Mouse (Mus musculus): ENCODE measurements around the gene Ung.

Gene Ung

DNA sequence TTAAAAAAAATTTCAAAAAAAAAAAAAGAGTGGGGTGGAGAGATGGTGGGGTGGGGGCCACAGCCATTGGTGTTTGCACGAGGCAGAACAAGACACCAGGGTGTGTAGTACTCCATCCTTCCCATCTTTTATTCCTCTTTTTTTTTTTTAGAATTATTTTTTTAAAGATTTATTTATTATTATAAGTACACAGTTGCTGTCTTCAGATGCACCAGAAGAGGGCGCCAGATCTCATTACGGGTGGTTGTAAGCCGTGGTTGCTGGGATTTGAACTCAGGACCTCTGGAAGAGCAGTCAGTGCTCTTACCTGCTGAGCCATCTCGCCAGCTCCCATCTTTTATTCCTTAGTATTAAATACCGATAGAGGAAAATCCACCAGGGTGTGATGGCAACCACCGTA lies 43.3 kb downstream of the Ung start:
- no peak for DNase-seq

DNA sequence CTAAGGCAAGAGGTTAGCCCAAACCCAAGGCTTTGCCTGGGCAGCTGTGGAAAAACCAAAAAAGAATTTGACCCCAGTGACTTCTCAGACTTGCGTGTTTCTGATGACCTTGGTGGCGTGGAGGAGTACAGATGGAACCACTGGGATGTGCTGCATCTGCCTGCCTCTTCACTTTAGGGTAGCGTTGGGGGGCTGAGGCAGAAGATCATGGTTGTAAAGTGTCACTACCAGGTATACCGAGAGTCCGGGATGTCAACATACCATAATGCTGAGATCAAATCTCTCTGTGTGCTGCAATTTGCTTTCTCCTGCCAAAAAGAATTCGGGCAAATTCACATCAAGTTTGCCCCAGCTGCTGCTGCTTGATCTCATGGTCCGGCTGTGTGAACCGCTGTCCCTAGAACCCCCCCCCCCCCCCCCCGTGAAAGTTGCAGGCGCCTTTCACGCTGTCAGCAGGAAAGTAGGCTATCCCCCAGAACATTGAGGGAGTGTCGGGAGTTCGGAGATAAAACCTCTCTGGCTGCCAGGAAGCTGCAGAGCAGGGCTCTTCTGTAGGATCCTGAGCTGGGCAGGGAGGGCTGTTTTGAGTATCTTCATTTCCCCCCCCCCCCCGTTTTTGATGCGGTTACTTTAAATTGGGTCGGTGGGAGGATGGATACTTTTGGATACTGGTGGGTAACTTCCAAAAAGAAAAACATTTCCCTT lies 43.8 kb downstream of the Ung start:
- DNase-seq: no peak

DNA sequence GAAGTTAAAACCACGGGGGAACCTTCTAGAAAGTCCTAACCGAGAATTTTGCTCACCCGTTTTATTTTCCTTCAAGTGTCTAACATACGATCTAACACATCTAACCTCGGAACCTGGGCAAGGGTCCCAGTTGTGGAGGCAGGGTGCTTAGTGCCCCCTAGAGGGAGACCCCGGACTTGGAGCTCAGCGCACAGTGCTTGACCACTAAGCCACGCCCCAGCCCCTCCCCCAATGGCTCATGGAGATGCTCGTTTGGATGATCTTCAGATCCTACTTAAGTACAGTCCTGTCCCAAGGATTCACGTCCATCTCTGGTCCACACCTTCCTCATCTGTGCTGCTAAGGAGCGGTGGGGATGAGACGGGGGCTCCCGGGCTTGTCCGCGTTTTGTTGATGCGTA lies 44.5 kb downstream of the Ung start:
- peak; percentile 62 for DNase-seq

DNA sequence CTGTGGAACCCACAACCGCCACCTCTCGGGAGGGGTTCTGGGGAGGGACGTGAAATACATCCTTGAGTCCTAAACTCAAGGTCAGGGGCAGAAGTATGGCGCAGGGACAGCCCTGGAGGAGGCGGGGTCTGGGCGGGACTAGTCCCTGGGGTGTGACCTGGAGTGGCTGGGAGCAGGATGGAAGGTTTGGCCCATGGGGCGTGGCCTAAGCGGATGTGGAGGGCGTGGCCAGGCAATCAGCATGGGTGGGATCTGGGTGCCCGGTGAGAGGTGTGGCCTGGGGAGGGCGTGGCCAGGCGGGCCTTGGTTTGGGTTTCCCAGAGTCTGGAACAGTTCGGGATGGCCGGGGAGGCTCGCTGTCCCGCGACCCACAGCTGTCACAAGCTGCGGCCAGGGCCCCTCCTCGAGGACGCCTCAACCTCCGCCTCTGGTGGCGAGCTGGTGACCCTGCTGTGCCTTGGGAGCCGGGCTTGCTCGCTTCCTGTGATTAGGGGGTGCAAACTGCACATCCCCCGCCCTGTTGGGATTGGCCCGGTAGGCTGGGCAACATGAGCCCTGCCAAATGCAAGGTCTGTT lies 45.5 kb downstream of the Ung start:
- peak; percentile 76 for DNase-seq

DNA sequence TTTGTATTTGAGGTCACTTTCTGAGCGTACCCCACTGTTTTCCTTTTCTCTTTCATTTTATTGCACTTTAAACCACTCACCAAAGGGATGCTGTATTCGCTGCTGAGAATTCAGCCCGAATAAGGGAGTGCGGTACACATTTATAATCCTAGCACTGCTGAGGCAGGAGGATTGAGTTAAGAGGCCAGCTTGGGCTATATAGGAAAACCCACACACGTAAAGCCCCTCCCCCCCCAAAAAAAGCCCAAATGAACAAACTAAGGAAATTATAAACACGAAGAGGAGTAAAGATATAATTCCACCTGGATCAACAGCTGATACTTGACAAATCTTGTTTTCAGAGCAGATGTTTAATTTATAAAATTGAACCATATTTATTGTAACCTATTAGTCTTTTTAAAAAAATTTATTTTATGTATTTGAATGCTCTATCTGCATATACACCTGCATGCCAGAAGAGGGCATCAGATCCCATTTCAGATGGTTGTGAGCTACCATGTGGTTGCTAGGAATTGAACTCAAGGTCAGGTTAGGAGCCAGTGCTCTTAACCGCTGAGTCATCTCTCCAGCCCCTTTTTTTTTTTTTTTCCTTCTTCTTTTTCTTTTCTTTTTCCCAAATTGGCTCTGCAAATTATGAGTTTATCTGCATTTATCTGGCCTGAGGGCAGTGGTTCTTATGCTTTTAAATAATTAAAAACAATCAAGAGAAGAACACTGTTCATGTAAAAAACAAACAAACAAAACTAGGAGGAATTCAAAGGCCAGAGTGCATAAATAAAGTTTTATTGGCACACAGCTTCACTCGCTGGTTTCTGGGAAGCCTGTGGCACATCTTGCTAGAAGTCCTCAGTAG lies 46.6 kb downstream of the Ung start:
- no peak for DNase-seq

DNA sequence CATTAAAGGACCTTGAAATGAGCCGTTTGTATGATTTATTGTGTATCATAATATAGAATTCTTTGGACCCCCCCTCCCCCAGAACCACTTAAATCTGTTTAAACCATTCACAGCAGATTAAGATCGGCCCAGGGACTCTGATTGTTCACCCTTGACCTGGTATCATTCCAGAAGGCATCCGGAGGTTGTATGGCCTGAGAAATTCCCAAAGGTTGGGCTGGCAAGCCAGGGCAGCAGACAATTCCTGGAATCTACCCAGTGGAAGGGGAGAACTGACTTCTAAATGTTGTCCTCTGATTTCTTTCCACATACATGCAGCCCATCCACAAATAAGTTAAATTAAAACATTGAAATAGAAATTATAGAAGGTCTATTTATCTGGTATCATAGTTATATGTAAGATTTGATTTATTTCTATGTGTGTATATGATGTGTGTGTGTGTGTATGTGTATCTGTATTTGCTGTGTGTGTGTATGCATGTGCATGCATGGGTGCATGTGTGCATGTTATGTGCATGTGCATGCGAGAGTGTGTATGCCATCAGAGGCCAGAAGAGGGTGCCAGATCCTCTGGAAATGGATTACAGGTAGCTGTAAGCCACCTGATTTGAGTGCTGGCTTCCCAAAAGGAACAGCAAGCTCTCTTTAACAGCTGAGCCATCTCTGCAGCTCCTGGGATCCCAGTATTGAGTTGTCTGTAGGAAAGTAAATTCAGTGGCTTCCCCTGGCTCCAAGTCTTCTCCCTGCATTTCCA lies 48.0 kb downstream of the Ung start:
- DNase-seq: no peak

DNA sequence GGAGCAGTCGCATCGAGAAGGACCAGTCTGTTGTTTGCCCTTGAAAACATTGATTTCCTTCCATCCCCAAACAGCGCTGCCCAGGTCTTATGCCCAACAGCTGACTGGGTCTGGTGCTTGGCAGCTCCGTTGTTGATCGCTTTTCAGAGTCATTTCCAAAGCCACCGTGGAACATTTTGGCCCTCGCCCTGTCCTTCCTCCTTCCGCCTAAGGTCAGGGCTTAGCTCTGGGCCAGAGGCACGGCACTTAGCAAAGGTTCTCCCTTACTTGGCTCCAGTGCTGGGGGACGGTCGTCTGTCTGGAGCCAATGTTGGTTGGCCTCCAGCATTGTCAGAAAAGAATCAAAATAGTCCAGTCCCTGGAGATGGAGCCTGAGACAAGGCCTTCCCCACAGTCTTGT lies 49.4 kb downstream of the Ung start:
- no peak for DNase-seq

- DNase-seq: no peak
Measured at GRCm38 (mm10) chr5:114183493-114183892, 53.3 kb downstream of the Ung start.

GRCm38 (mm10) chr5:114187108-114187507 lies 56.9 kb downstream of the Ung start:
- no peak for DNase-seq

Data from thymus, postnatal 4 days (tissue).